Mouse (Mus musculus): ENCODE data around the gene Prdm16.
A peak's percentile ranks its signal among the peaks of the same experiment; 100 is the strongest.

The Prdm16 gene

GRCm38 (mm10) chr4:154639591-154640442, 3.1 kb upstream of the Prdm16 start:
- no peak for DNase-seq

GRCm38 (mm10) chr4:154639126-154639525, 2.5 kb upstream of the Prdm16 start:
- peak; percentile 63 to 78 for DNase-seq

- DNase-seq: peak in 1 of 2 experiments; percentile 39
These were observed 1.7 kb upstream of the Prdm16 start for GRCm38 (mm10) chr4:154638320-154638886.

GRCm38 (mm10) chr4:154637468-154638319, 1.0 kb upstream of the Prdm16 start:
- peak in 1 of 2 experiments; percentile 51 for DNase-seq

- peak; percentile 60 to 72 for DNase-seq
These were observed 630 bp downstream of the Prdm16 start for GRCm38 (mm10) chr4:154636053-154636433.

- peak; percentile 66 to 77 for DNase-seq
These were observed 1.2 kb downstream of the Prdm16 start for GRCm38 (mm10) chr4:154635241-154636052.

GRCm38 (mm10) chr4:154634470-154635240, 2.0 kb downstream of the Prdm16 start:
- peak; percentile 39 to 60 for DNase-seq

GRCm38 (mm10) chr4:154634001-154634400, 2.7 kb downstream of the Prdm16 start:
- no peak for DNase-seq

GRCm38 (mm10) chr4:154632800-154633764, 3.6 kb downstream of the Prdm16 start:
- peak; percentile 49 to 58 for DNase-seq

- no peak for DNase-seq
These were observed 5.9 kb downstream of the Prdm16 start for GRCm38 (mm10) chr4:154630763-154631162.

GRCm38 (mm10) chr4:154627419-154628142, 9.1 kb downstream of the Prdm16 start:
- no peak for DNase-seq

GRCm38 (mm10) chr4:154626282-154626681, 10.4 kb downstream of the Prdm16 start:
- DNase-seq: no peak

- no peak for DNase-seq
These were observed 11.0 kb downstream of the Prdm16 start for GRCm38 (mm10) chr4:154625710-154626109.

GRCm38 (mm10) chr4:154623241-154623640, 13.4 kb downstream of the Prdm16 start:
- DNase-seq: no peak

GRCm38 (mm10) chr4:154622521-154622920, 14.2 kb downstream of the Prdm16 start:
- DNase-seq: no peak

- DNase-seq: peak; percentile 23 to 42
These were observed 25.5 kb downstream of the Prdm16 start for GRCm38 (mm10) chr4:154611167-154611566.

- no peak for DNase-seq
These were observed 28.9 kb downstream of the Prdm16 start for GRCm38 (mm10) chr4:154607724-154608123.

- no peak for DNase-seq
These were observed 32.2 kb downstream of the Prdm16 start for GRCm38 (mm10) chr4:154604442-154604830.

GRCm38 (mm10) chr4:154603663-154604441, 32.8 kb downstream of the Prdm16 start:
- DNase-seq: no peak
